Mouse (Mus musculus): ENCODE results near the gene Dab1. TPM values are rescaled to one million over a fixed set of nuclear protein-coding genes. Genes with fewer than 3 reads are reported as not detected.

The Dab1 gene
- polyA plus RNA-seq, 1 experiment from 2014 or later: 24.1 TPM

GRCm38 (mm10) chr4:104043441-104043840 is 424.3 kb downstream of the Dab1 start:
- peaks cover 3% of the 10 kb centered on the region; the same call in 1 of the 2 replicates for H3K4me1 ChIP-seq (replicated peaks; ENCODE audit: control insufficient read depth, insufficient read depth, low read length)
- ATAC-seq (replicated peaks; ENCODE audit: low FRiP score, low TSS enrichment, low read depth) (no peak), DNase-seq (ENCODE audit: low spot score) (no peak)
- no peak overlapping the region for H3K27ac ChIP-seq (ENCODE audit: low read depth)
- H3K9me3 ChIP-seq (ENCODE audit: control insufficient read depth, low read length): no peaks in the 10 kb centered on the region
- H3K4me2 ChIP-seq (ENCODE audit: low read length): no peak overlapping the region
- no peak overlapping the region for H3K9ac ChIP-seq (ENCODE audit: low read length)
- WGBS: 45% methylated on average over 2 of the region's 2 CpGs
- H3K36me3 ChIP-seq (ENCODE audit: control insufficient read depth, insufficient read depth, low read length): no peaks in the 10 kb centered on the region
- no peaks in the 10 kb centered on the region for H3K27me3 ChIP-seq (replicated peaks; ENCODE audit: control insufficient read depth, insufficient read depth, low read length)
- no peak overlapping the region for H3K4me3 ChIP-seq (ENCODE audit: low read depth, low read length)

DNA sequence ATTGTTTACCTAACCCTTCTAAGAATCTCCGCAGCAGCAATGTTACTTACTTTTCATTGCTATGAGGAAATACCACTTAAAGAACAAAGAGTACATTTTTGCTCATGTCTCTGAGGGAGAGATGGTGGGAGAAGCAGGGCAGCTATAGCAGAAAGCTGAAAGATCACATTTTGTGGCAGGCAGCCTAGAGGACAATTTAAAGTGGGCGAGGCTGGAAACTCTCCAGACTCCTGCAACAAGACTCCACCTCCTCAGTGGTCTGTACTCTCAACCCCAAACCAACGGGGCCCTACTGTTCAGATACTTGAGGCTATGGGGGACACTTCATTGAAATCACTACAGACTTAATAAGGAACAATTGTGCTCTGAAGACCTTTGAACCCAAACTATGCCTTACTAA is 425.5 kb downstream of the Dab1 start:
- H3K9ac ChIP-seq (ENCODE audit: low read length): no peak overlapping the region
- no peak overlapping the region for H3K4me2 ChIP-seq (ENCODE audit: low read length)
- 10% methylated on average over 3 of the region's 3 CpGs for whole genome bisulfite sequencing
- ATAC-seq (replicated peaks; ENCODE audit: low FRiP score, low TSS enrichment, low read depth) (no peak), DNase-seq (ENCODE audit: low spot score) (no peak)
- peaks cover 3% of the 10 kb centered on the region; the same call in 1 of the 2 replicates for H3K4me1 ChIP-seq (replicated peaks; ENCODE audit: control insufficient read depth, insufficient read depth, low read length)
- no peak overlapping the region for H3K27ac ChIP-seq (ENCODE audit: low read depth)
- H3K9me3 ChIP-seq (ENCODE audit: control insufficient read depth, low read length): no peaks in the 10 kb centered on the region
- no peak overlapping the region for H3K4me3 ChIP-seq (ENCODE audit: low read depth, low read length)
- H3K27me3 ChIP-seq (replicated peaks; ENCODE audit: control insufficient read depth, insufficient read depth, low read length): no peaks in the 10 kb centered on the region
- no peaks in the 10 kb centered on the region for H3K36me3 ChIP-seq (ENCODE audit: control insufficient read depth, insufficient read depth, low read length)

DNA sequence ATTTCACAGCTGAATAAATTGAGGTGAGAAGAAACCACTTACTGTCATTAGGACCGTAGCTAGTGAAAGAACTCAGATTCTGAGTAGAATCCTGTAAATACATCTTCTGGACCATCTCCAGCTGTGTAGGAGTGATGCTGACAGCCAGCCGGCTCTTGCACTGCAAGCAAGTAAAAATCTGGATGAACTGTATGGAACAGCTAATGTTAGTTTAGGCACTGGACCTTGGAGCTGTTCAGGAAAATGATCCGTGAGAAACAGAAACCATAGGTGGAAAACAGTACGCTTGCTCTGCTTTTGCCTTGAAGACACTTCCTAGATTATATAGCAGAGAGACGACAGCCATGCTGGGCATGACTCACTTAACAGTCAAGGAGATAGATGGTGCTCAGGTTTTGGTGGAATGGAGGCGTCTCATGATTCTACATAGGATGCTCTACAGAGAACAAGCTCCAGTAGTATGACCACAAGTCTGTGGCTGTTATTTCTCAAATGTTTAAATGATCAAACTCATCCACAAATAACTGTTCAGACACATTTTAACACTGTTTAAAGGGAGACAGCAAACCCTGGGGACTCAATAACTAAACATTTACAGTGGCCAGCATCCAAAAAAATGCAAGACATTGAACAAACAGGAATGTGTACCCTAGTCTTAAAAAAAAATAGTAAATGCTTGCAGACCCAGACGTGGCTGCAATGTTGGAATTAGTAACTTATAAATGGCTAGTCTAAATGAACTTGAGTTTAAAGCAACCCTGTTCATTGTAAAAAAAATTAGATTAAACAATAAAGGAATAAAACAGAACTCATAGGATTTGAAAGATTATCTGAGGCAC is 429.0 kb downstream of the Dab1 start:
- Histone ChIP-seq H3K4me2 (ENCODE audit: low read length) (no peak overlapping the region), H3K9me3 (ENCODE audit: control insufficient read depth, low read length) (no peaks in the 10 kb centered on the region), H3K27ac (ENCODE audit: low read depth) (0 out of 2 replicates have a peak overlapping the region, but pooled peaks have one; percentile 18), H3K4me1 (replicated peaks; ENCODE audit: control insufficient read depth, insufficient read depth, low read length) (peaks cover 3% of the 10 kb centered on the region; the same call in 1 of the 2 replicates), H3K9ac (ENCODE audit: low read length) (no peak overlapping the region), H3K4me3 (ENCODE audit: low read depth, low read length) (no peak overlapping the region), H3K36me3 (ENCODE audit: control insufficient read depth, insufficient read depth, low read length) (no peaks in the 10 kb centered on the region), H3K27me3 (replicated peaks; ENCODE audit: control insufficient read depth, insufficient read depth, low read length) (no peaks in the 10 kb centered on the region)
- 42% methylated on average over 7 of the region's 7 CpGs for WGBS
- DNase-seq (ENCODE audit: low spot score) (no peak), ATAC-seq (replicated peaks; ENCODE audit: low FRiP score, low TSS enrichment, low read depth) (no peak)

GRCm38 (mm10) chr4:104057116-104057515 is 438.0 kb downstream of the Dab1 start:
- no peak overlapping the region for H3K4me2 ChIP-seq (ENCODE audit: low read length)
- ATAC-seq (replicated peaks; ENCODE audit: low FRiP score, low TSS enrichment, low read depth) (no peak), DNase-seq (ENCODE audit: low spot score) (no peak)
- no peaks in the 10 kb centered on the region for H3K27me3 ChIP-seq (replicated peaks; ENCODE audit: control insufficient read depth, insufficient read depth, low read length)
- no peak overlapping the region for H3K27ac ChIP-seq (ENCODE audit: low read depth)
- no peaks in the 10 kb centered on the region for H3K9me3 ChIP-seq (ENCODE audit: control insufficient read depth, low read length)
- H3K4me1 ChIP-seq (replicated peaks; ENCODE audit: control insufficient read depth, insufficient read depth, low read length): no peaks in the 10 kb centered on the region
- no peak overlapping the region for H3K9ac ChIP-seq (ENCODE audit: low read length)
- H3K4me3 ChIP-seq (ENCODE audit: low read depth, low read length): no peak overlapping the region
- no peaks in the 10 kb centered on the region for H3K36me3 ChIP-seq (ENCODE audit: control insufficient read depth, insufficient read depth, low read length)

- Histone ChIP-seq H3K9me3 (ENCODE audit: control insufficient read depth, low read length) (no peaks in the 10 kb centered on the region), H3K36me3 (ENCODE audit: control insufficient read depth, insufficient read depth, low read length) (no peaks in the 10 kb centered on the region), H3K27me3 (replicated peaks; ENCODE audit: control insufficient read depth, insufficient read depth, low read length) (no peaks in the 10 kb centered on the region), H3K4me2 (ENCODE audit: low read length) (no peak overlapping the region), H3K9ac (ENCODE audit: low read length) (no peak overlapping the region), H3K4me3 (ENCODE audit: low read depth, low read length) (no peak overlapping the region), H3K4me1 (replicated peaks; ENCODE audit: control insufficient read depth, insufficient read depth, low read length) (no peaks in the 10 kb centered on the region), H3K27ac (ENCODE audit: low read depth) (no peak overlapping the region)
- DNase-seq (ENCODE audit: low spot score) (no peak), ATAC-seq (replicated peaks; ENCODE audit: low FRiP score, low TSS enrichment, low read depth) (no peak)
- WGBS: 64% methylated on average over 4 of the region's 4 CpGs
Measured at GRCm38 (mm10) chr4:104059569-104059968, 440.4 kb downstream of the Dab1 start.

DNA sequence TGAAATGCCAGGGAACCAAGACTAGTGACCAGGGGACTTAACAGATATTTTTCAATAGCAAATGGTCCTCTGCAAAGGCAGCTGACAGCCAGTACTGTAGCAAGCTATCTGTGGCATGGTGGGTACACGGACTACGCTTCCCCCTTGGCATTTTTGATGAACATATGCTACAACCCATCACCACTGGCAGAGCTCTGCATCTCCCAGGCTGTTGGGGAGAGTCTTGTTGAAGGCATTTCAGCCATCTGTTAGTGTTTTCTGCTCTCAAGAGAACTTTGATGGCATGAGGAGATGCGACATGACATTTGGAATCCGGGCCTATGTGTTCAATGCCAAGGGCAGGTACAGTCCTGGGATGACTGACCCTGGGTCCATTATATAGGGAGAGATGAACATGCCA is 443.2 kb downstream of the Dab1 start:
- Histone ChIP-seq H3K4me2 (ENCODE audit: low read length) (no peak overlapping the region), H3K9me3 (ENCODE audit: control insufficient read depth, low read length) (no peaks in the 10 kb centered on the region), H3K9ac (ENCODE audit: low read length) (no peak overlapping the region), H3K4me3 (ENCODE audit: low read depth, low read length) (no peak overlapping the region), H3K27me3 (replicated peaks; ENCODE audit: control insufficient read depth, insufficient read depth, low read length) (no peaks in the 10 kb centered on the region), H3K36me3 (ENCODE audit: control insufficient read depth, insufficient read depth, low read length) (no peaks in the 10 kb centered on the region), H3K27ac (ENCODE audit: low read depth) (no peak overlapping the region), H3K4me1 (replicated peaks; ENCODE audit: control insufficient read depth, insufficient read depth, low read length) (no peaks in the 10 kb centered on the region)
- 95% methylated on average over 4 of the region's 4 CpGs for WGBS
- no peak for ATAC-seq (replicated peaks; ENCODE audit: low FRiP score, low TSS enrichment, low read depth)
- no peak for DNase-seq (ENCODE audit: low spot score)

DNA sequence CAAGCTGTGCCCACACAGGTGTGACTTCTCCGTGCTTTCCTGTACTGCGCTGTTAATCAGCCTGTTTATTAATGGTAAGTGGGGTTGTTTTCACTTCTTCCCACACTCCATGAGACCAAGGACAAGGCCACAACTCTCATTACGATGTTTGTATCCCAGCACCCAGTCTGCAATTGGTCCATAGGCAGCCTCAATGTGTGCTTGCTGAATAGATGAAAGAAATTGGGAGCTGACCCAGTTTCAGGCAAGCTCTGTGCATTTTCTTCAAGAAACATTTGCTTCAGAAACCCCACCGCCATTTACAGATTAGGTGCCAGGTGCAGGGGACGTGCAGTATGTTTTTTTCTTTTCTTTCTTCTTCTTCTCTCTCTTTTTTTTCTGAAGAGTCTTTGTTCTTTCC is 447.7 kb downstream of the Dab1 start:
- no peak overlapping the region for H3K9ac ChIP-seq (ENCODE audit: low read length)
- DNase-seq (ENCODE audit: low spot score) (no peak), ATAC-seq (replicated peaks; ENCODE audit: low FRiP score, low TSS enrichment, low read depth) (no peak)
- no peaks in the 10 kb centered on the region for H3K9me3 ChIP-seq (ENCODE audit: control insufficient read depth, low read length)
- 89% methylated on average over 5 of the region's 5 CpGs for WGBS
- H3K4me2 ChIP-seq (ENCODE audit: low read length): no peak overlapping the region
- H3K27ac ChIP-seq (ENCODE audit: low read depth): no peak overlapping the region
- H3K4me3 ChIP-seq (ENCODE audit: low read depth, low read length): no peak overlapping the region
- no peaks in the 10 kb centered on the region for H3K27me3 ChIP-seq (replicated peaks; ENCODE audit: control insufficient read depth, insufficient read depth, low read length)
- H3K36me3 ChIP-seq (ENCODE audit: control insufficient read depth, insufficient read depth, low read length): no peaks in the 10 kb centered on the region
- H3K4me1 ChIP-seq (replicated peaks; ENCODE audit: control insufficient read depth, insufficient read depth, low read length): peaks cover 4% of the 10 kb centered on the region; the same call in 1 of the 2 replicates

- Histone ChIP-seq H3K27me3 (replicated peaks; ENCODE audit: control insufficient read depth, insufficient read depth, low read length) (no peaks in the 10 kb centered on the region), H3K9ac (ENCODE audit: low read length) (no peak overlapping the region), H3K9me3 (ENCODE audit: control insufficient read depth, low read length) (no peaks in the 10 kb centered on the region), H3K36me3 (ENCODE audit: control insufficient read depth, insufficient read depth, low read length) (no peaks in the 10 kb centered on the region), H3K4me3 (ENCODE audit: low read depth, low read length) (no peak overlapping the region), H3K27ac (ENCODE audit: low read depth) (no peak overlapping the region), H3K4me1 (replicated peaks; ENCODE audit: control insufficient read depth, insufficient read depth, low read length) (peaks cover 4% of the 10 kb centered on the region; the same call in 1 of the 2 replicates), H3K4me2 (ENCODE audit: low read length) (no peak overlapping the region)
- WGBS: 48% methylated on average over 3 of the region's 3 CpGs
- DNase-seq (ENCODE audit: low spot score): no peak
- ATAC-seq (replicated peaks; ENCODE audit: low FRiP score, low TSS enrichment, low read depth): no peak
Measured at GRCm38 (mm10) chr4:104067748-104068147, 448.6 kb downstream of the Dab1 start.

DNA sequence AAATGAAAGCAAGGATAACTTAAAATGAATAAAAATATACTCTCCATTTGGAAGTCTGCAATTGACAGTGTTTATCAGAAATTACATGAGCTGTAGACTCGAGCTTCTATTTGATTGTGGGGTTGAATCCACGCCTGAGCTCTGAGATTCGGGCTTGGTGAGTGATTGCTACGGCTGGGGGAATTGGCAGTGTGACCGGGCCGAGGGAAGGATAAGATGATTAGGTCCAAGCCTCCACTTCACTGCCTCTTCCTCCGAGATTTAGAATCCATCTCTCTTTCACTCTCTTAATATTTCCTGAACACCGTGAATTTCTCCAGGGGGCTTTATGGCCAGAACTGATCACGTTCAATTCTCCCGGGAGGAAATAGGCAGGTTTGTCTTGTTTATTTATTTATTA is 452.1 kb downstream of the Dab1 start:
- Histone ChIP-seq H3K36me3 (ENCODE audit: control insufficient read depth, insufficient read depth, low read length) (no peaks in the 10 kb centered on the region), H3K4me1 (replicated peaks; ENCODE audit: control insufficient read depth, insufficient read depth, low read length) (peaks cover 4% of the 10 kb centered on the region; the same call in 1 of the 2 replicates), H3K9ac (ENCODE audit: low read length) (no peak overlapping the region), H3K27ac (ENCODE audit: low read depth) (no peak overlapping the region), H3K9me3 (ENCODE audit: control insufficient read depth, low read length) (no peaks in the 10 kb centered on the region), H3K27me3 (replicated peaks; ENCODE audit: control insufficient read depth, insufficient read depth, low read length) (no peaks in the 10 kb centered on the region), H3K4me2 (ENCODE audit: low read length) (no peak overlapping the region), H3K4me3 (ENCODE audit: low read depth, low read length) (no peak overlapping the region)
- ATAC-seq (replicated peaks; ENCODE audit: low FRiP score, low TSS enrichment, low read depth) (no peak), DNase-seq (ENCODE audit: low spot score) (no peak)
- 47% methylated on average over 10 of the region's 10 CpGs for WGBS

Measured in intestine, embryonic 14.5 days (tissue).